Mouse (Mus musculus) lung, adult 2 months (tissue): Measurements from ENCODE around the gene Tra2b. TPM values are rescaled to one million over a fixed set of nuclear protein-coding genes. Genes with fewer than 3 reads are reported as not detected.
"Not testable (repeated sequence)": the region's sequence is repeated elsewhere in the genome, so short reads cannot be mapped to it uniquely, and the experiment has no call there.

ENCODE experiments used
- DNase-seq: peaks from one replicate; pipeline ENCODE4 v3.0.0; 2022
- H3K4me1 ChIP-seq: fragments of 200-500 bp; 2 replicates; pipeline ENCODE4 v1.6.1; 2011; ENCODE audit warnings: low read length; ENCODE audit not compliant: control insufficient read depth, insufficient read depth
- H3K4me3 ChIP-seq: fragments of 200-500 bp; replicated peaks from 2 replicates; pipeline ENCODE3; 2011; ENCODE audit warnings: low read depth, mild to moderate bottlenecking, control low read depth, low read length; ENCODE audit errors: extremely low read depth
- CTCF ChIP-seq: fragments of 200-500 bp; IDR thresholded peaks from 2 replicates; pipeline ENCODE4 v1.5.1; 2011; ENCODE audit warnings: mild to moderate bottlenecking, low read length, control low read depth; ENCODE audit not compliant: insufficient read depth
- POLR2A ChIP-seq: fragments of 200-500 bp; IDR thresholded peaks from 2 replicates; pipeline ENCODE4 v1.6.1; 2011; ENCODE audit warnings: low read depth, mild to moderate bottlenecking, control low read depth, low read length, borderline replicate concordance; ENCODE audit errors: extremely low read depth
- WGBS: fragments of 180-500 bp; shearing (Covaris S2); methylation state at CpG from one replicate; pipeline ENCODE4 v1.1.7; 2018; 5-methylcytosine and 5-hydroxymethylcytosine counted together
- polyA plus RNA-seq: library from polyadenylated mRNA; depleted of rRNA; stranded (reverse); fragments of >200 nt; gene quantifications from 2 replicates; pipeline ENCODE4 v1.2.3, GENCODE M21; 2012; rRNA removed

The Tra2b gene
- 17.7 and 29.0 TPM in 2 replicates for polyA plus RNA-seq

- Histone ChIP-seq H3K4me1 (peaks cover 2% of the 10 kb centered on the region), H3K4me3 (peak within 1 kb of the TSS; percentile 97)
- WGBS, result under 1% methylated on average over 38 of the region's 38 CpGs
- TF ChIP-seq CTCF (no peak), POLR2A (peak; percentile 98)
- DNase-seq, result peak; percentile 94
Measured at GRCm38 (mm10) chr16:22265849-22266376, at the start of gene Tra2b. Gene Tra2b, minus strand, starts transcription at chr16:22266005.

- peak; percentile 42 for DNase-seq
- H3K4me1 ChIP-seq, result no peaks in the 10 kb centered on the region
- no peak overlapping the region for H3K4me3 ChIP-seq
- TF ChIP-seq POLR2A (no peak), CTCF (peak; percentile 45)
- WGBS, result 12% methylated on average over 1 of the region's 1 CpGs
Measured at GRCm38 (mm10) chr16:22310649-22311048, 44.8 kb upstream of the Tra2b start.

GRCm38 (mm10) chr16:22302606-22303005, 36.8 kb upstream of the Tra2b start:
- DNase-seq, result peak; percentile 63
- no peaks in the 10 kb centered on the region for H3K4me1 ChIP-seq
- TF ChIP-seq CTCF (peak; percentile 93), POLR2A (no peak)
- 18% methylated on average over 5 of the region's 5 CpGs for WGBS
- H3K4me3 ChIP-seq, result no peak overlapping the region

GRCm38 (mm10) chr16:22301378-22301777, 35.6 kb upstream of the Tra2b start:
- TF ChIP-seq POLR2A (no peak), CTCF (no peak)
- DNase-seq, result no peak
- H3K4me1 ChIP-seq, result no peaks in the 10 kb centered on the region
- no peak overlapping the region for H3K4me3 ChIP-seq
- 51% methylated on average over 3 of the region's 3 CpGs for WGBS

GRCm38 (mm10) chr16:22296901-22297300, 31.1 kb upstream of the Tra2b start:
- no peak overlapping the region for H3K4me3 ChIP-seq
- no peak for DNase-seq
- no peaks in the 10 kb centered on the region for H3K4me1 ChIP-seq
- WGBS, result 56% methylated on average over 6 of the region's 6 CpGs
- no peak for TF ChIP-seq CTCF
- TF ChIP-seq POLR2A, result no peak

- WGBS, result 94% methylated on average over 14 of the region's 14 CpGs
- H3K4me3 ChIP-seq, DNase-seq, H3K4me1 ChIP-seq: not testable (repeated sequence)
Measured at GRCm38 (mm10) chr16:22294812-22295211, 29.0 kb upstream of the Tra2b start.

GRCm38 (mm10) chr16:22293600-22293999, 27.8 kb upstream of the Tra2b start:
- TF ChIP-seq CTCF (peak; percentile 24; the same call in 1 of the 2 replicates), POLR2A (no peak)
- no peak for DNase-seq

GRCm38 (mm10) chr16:22292394-22292793, 26.6 kb upstream of the Tra2b start:
- DNase-seq, result no peak
- H3K4me3 ChIP-seq, result no peak overlapping the region
- TF ChIP-seq CTCF (no peak), POLR2A (no peak)
- H3K4me1 ChIP-seq, result no peaks in the 10 kb centered on the region
- WGBS, result 78% methylated on average over 4 of the region's 4 CpGs

More at GRCm38 (mm10) chr16:22293600-22293999, 27.8 kb upstream of the Tra2b start:
- 57% methylated on average over 2 of the region's 2 CpGs for WGBS
- no peak overlapping the region for H3K4me3 ChIP-seq
- no peaks in the 10 kb centered on the region for H3K4me1 ChIP-seq

- no peak for TF ChIP-seq CTCF
- no peak for TF ChIP-seq POLR2A
- WGBS, result 71% methylated on average over 2 of the region's 2 CpGs
- Histone ChIP-seq H3K4me3 (no peak overlapping the region), H3K4me1 (no peaks in the 10 kb centered on the region)
- no peak for DNase-seq
Measured at GRCm38 (mm10) chr16:22289643-22290042, 23.8 kb upstream of the Tra2b start.

GRCm38 (mm10) chr16:22286996-22287395, 21.2 kb upstream of the Tra2b start:
- Histone ChIP-seq H3K4me3 (no peak overlapping the region), H3K4me1 (no peaks in the 10 kb centered on the region)
- no peak for DNase-seq
- 94% methylated on average over 1 of the region's 1 CpGs for WGBS
- TF ChIP-seq CTCF (no peak), POLR2A (no peak)
